Mouse (Mus musculus): ENCODE measurements around the gene Matk.
A peak's percentile ranks its signal among the peaks of the same experiment; 100 is the strongest.

DNA sequence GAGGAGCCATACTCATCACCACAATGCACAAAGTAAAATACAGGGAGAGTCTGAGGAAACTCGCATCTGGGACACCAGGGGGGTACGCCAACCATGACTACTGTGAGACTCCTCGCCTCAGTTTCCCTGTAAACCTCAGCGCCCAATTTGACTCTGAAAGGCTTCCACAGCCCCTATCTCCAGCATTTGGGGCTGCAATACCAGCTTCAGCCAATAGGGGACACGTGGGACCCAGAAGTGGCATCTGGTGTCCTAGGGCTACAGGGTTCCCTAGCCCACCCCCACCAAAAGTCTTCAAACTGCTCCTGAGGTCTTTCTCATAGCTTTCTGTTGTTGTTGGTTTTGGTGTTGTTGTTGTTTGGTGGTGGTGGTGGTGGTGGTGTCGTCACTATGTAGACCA, 35.9 kb downstream of the Matk start:
- TF ChIP-seq POLR2A (IDR thresholded peaks at IDR 0.05; ENCODE audit: borderline replicate concordance, insufficient read depth, low read length) = no peak
- TF ChIP-seq CTCF (IDR thresholded peaks at IDR 0.05; ENCODE audit: borderline replicate concordance, insufficient read depth, low read depth, low read length) = peak; percentile 68; the same call in 1 of the 2 replicates

All from cerebellum, adult 2 months (tissue).